Mouse (Mus musculus) kidney, adult 2 months (tissue): ENCODE measurements around the gene Abcb9.

Experiments
- CTCF ChIP-seq: fragments of 200-500 bp; conservative IDR thresholded peaks from 2 replicates; pipeline ENCODE4 v1.5.1; 2011; ENCODE audit warnings: low read depth, mild to moderate bottlenecking, control low read depth, low read length, moderate library complexity, mixed read lengths; ENCODE audit not compliant: insufficient read depth, insufficient read length
- POLR2A ChIP-seq: fragments of 200-500 bp; IDR thresholded peaks from one replicate; pipeline ENCODE4 v1.6.1; 2011; ENCODE audit warnings: low read depth, low read length, control low read depth

GRCm38 (mm10) chr5:124077241-124077640 is 18.4 kb downstream of the Abcb9 start:
- TF ChIP-seq CTCF (no peak), POLR2A (no peak)
